Mouse (Mus musculus): ENCODE measurements at regions not wholly inside any gene's neighbourhood (a gene's known extent, or its start where the extent isn't known, plus 50 kb on each side); places are given as distances from the start of the nearest gene placed in this dataset.

GRCm38 (mm10) chr14:99632444-99632843, 334.0 kb downstream of the Klf5 start:
- 14% methylated on average over 4 of the region's 4 CpGs for WGBS
- Histone ChIP-seq H3K9ac (ENCODE audit: low read length) (no peak overlapping the region), H3K27me3 (ENCODE audit: control insufficient read depth, insufficient read depth, low read length) (no peaks in the 10 kb centered on the region), H3K4me3 (ENCODE audit: low read depth, low read length) (no peak overlapping the region), H3K4me1 (ENCODE audit: control insufficient read depth, insufficient read depth, low read length) (no peaks in the 10 kb centered on the region), H3K27ac (ENCODE audit: low read depth, low read length) (no peak overlapping the region), H3K36me3 (ENCODE audit: control insufficient read depth, insufficient read depth, low read length) (no peaks in the 10 kb centered on the region), H3K4me2 (no peak overlapping the region), H3K9me3 (ENCODE audit: control insufficient read depth, low read length) (no peaks in the 10 kb centered on the region)
- ATAC-seq (ENCODE audit: low FRiP score) = no peak
- no peak for DNase-seq (ENCODE audit: low spot score, missing footprints)

- H3K4me2 ChIP-seq = no peak overlapping the region
- H3K9ac ChIP-seq (ENCODE audit: low read length) = no peak overlapping the region
- no peak overlapping the region for H3K4me3 ChIP-seq (ENCODE audit: low read depth, low read length)
- no peak for DNase-seq (ENCODE audit: low spot score, missing footprints)
- no peaks in the 10 kb centered on the region for H3K27me3 ChIP-seq (ENCODE audit: control insufficient read depth, insufficient read depth, low read length)
- H3K4me1 ChIP-seq (ENCODE audit: control insufficient read depth, insufficient read depth, low read length) = no peaks in the 10 kb centered on the region
- no peaks in the 10 kb centered on the region for H3K9me3 ChIP-seq (ENCODE audit: control insufficient read depth, low read length)
- ATAC-seq (ENCODE audit: low FRiP score) = no peak
- H3K36me3 ChIP-seq (ENCODE audit: control insufficient read depth, insufficient read depth, low read length) = no peaks in the 10 kb centered on the region
- WGBS = 93% methylated on average over 4 of the region's 4 CpGs
- H3K27ac ChIP-seq (ENCODE audit: low read depth, low read length) = no peak overlapping the region
These were observed 337.2 kb downstream of the Klf5 start for GRCm38 (mm10) chr14:99635556-99636150.

- Histone ChIP-seq H3K9ac (ENCODE audit: low read length) (no peak overlapping the region), H3K27me3 (ENCODE audit: control insufficient read depth, insufficient read depth, low read length) (no peaks in the 10 kb centered on the region), H3K9me3 (ENCODE audit: control insufficient read depth, low read length) (no peaks in the 10 kb centered on the region), H3K4me3 (ENCODE audit: low read depth, low read length) (no peak overlapping the region), H3K4me2 (no peak overlapping the region), H3K36me3 (ENCODE audit: control insufficient read depth, insufficient read depth, low read length) (no peaks in the 10 kb centered on the region), H3K4me1 (ENCODE audit: control insufficient read depth, insufficient read depth, low read length) (no peaks in the 10 kb centered on the region), H3K27ac (ENCODE audit: low read depth, low read length) (no peak overlapping the region)
- DNase-seq (ENCODE audit: low spot score, missing footprints) = no peak
- 79% methylated on average over 15 of the region's 15 CpGs for WGBS
- ATAC-seq (ENCODE audit: low FRiP score) = no peak
These were observed 343.3 kb downstream of the Klf5 start for GRCm38 (mm10) chr14:99641475-99642453.

- no peak overlapping the region for H3K27ac ChIP-seq (ENCODE audit: low read depth, low read length)
- H3K27me3 ChIP-seq (ENCODE audit: control insufficient read depth, insufficient read depth, low read length) = no peaks in the 10 kb centered on the region
- no peak overlapping the region for H3K9ac ChIP-seq (ENCODE audit: low read length)
- no peaks in the 10 kb centered on the region for H3K4me1 ChIP-seq (ENCODE audit: control insufficient read depth, insufficient read depth, low read length)
- 79% methylated on average over 3 of the region's 3 CpGs for WGBS
- DNase-seq (ENCODE audit: low spot score, missing footprints) = no peak
- H3K4me2 ChIP-seq = no peak overlapping the region
- ATAC-seq (ENCODE audit: low FRiP score) = no peak
- no peaks in the 10 kb centered on the region for H3K36me3 ChIP-seq (ENCODE audit: control insufficient read depth, insufficient read depth, low read length)
- no peaks in the 10 kb centered on the region for H3K9me3 ChIP-seq (ENCODE audit: control insufficient read depth, low read length)
- H3K4me3 ChIP-seq (ENCODE audit: low read depth, low read length) = no peak overlapping the region
These were observed 347.8 kb downstream of the Klf5 start for GRCm38 (mm10) chr14:99646323-99646722.

GRCm38 (mm10) chr14:99674399-99674798, 375.9 kb downstream of the Klf5 start:
- H3K9me3 ChIP-seq (ENCODE audit: control insufficient read depth, low read length) = no peaks in the 10 kb centered on the region
- no peaks in the 10 kb centered on the region for H3K27me3 ChIP-seq (ENCODE audit: control insufficient read depth, insufficient read depth, low read length)
- DNase-seq (ENCODE audit: low spot score, missing footprints) (no peak), ATAC-seq (ENCODE audit: low FRiP score) (no peak)
- H3K27ac ChIP-seq (ENCODE audit: low read depth, low read length) = no peak overlapping the region
- H3K9ac ChIP-seq (ENCODE audit: low read length) = no peak overlapping the region
- no peak overlapping the region for H3K4me3 ChIP-seq (ENCODE audit: low read depth, low read length)
- H3K4me2 ChIP-seq = no peak overlapping the region
- H3K36me3 ChIP-seq (ENCODE audit: control insufficient read depth, insufficient read depth, low read length) = no peaks in the 10 kb centered on the region
- no peaks in the 10 kb centered on the region for H3K4me1 ChIP-seq (ENCODE audit: control insufficient read depth, insufficient read depth, low read length)
- WGBS = 86% methylated on average over 3 of the region's 3 CpGs

GRCm38 (mm10) chr14:99687062-99687806, 388.7 kb downstream of the Klf5 start:
- no peaks in the 10 kb centered on the region for H3K4me1 ChIP-seq (ENCODE audit: control insufficient read depth, insufficient read depth, low read length)
- H3K4me3 ChIP-seq (ENCODE audit: low read depth, low read length) = no peak overlapping the region
- H3K27ac ChIP-seq (ENCODE audit: low read depth, low read length) = no peak overlapping the region
- H3K4me2 ChIP-seq = no peak overlapping the region
- H3K9ac ChIP-seq (ENCODE audit: low read length) = no peak overlapping the region
- H3K27me3 ChIP-seq (ENCODE audit: control insufficient read depth, insufficient read depth, low read length) = no peaks in the 10 kb centered on the region
- no peaks in the 10 kb centered on the region for H3K36me3 ChIP-seq (ENCODE audit: control insufficient read depth, insufficient read depth, low read length)
- ATAC-seq (ENCODE audit: low FRiP score) (no peak), DNase-seq (ENCODE audit: low spot score, missing footprints) (no peak)
- no peaks in the 10 kb centered on the region for H3K9me3 ChIP-seq (ENCODE audit: control insufficient read depth, low read length)
- 87% methylated on average over 8 of the region's 8 CpGs for WGBS

- DNase-seq (ENCODE audit: low spot score, missing footprints) = no peak
These were observed 389.9 kb downstream of the Klf5 start for GRCm38 (mm10) chr14:99688415-99688814.

GRCm38 (mm10) chr14:99696301-99696700, 397.8 kb downstream of the Klf5 start:
- DNase-seq (ENCODE audit: low spot score, missing footprints) (peak; percentile 37), ATAC-seq (ENCODE audit: low FRiP score) (no peak)
- no peak overlapping the region for H3K27ac ChIP-seq (ENCODE audit: low read depth, low read length)
- no peaks in the 10 kb centered on the region for H3K4me1 ChIP-seq (ENCODE audit: control insufficient read depth, insufficient read depth, low read length)
- no peaks in the 10 kb centered on the region for H3K27me3 ChIP-seq (ENCODE audit: control insufficient read depth, insufficient read depth, low read length)
- H3K4me3 ChIP-seq (ENCODE audit: low read depth, low read length) = no peak overlapping the region
- no peaks in the 10 kb centered on the region for H3K36me3 ChIP-seq (ENCODE audit: control insufficient read depth, insufficient read depth, low read length)
- H3K9ac ChIP-seq (ENCODE audit: low read length) = no peak overlapping the region
- H3K9me3 ChIP-seq (ENCODE audit: control insufficient read depth, low read length) = no peaks in the 10 kb centered on the region
- H3K4me2 ChIP-seq = no peak overlapping the region
- 91% methylated on average over 7 of the region's 7 CpGs for WGBS

More at GRCm38 (mm10) chr14:99688415-99688814, 389.9 kb downstream of the Klf5 start:
- H3K27me3 ChIP-seq (ENCODE audit: control insufficient read depth, insufficient read depth, low read length) = no peaks in the 10 kb centered on the region
- no peak overlapping the region for H3K4me2 ChIP-seq
- no peak overlapping the region for H3K9ac ChIP-seq (ENCODE audit: low read length)
- no peaks in the 10 kb centered on the region for H3K36me3 ChIP-seq (ENCODE audit: control insufficient read depth, insufficient read depth, low read length)
- H3K9me3 ChIP-seq (ENCODE audit: control insufficient read depth, low read length) = no peaks in the 10 kb centered on the region
- no peaks in the 10 kb centered on the region for H3K4me1 ChIP-seq (ENCODE audit: control insufficient read depth, insufficient read depth, low read length)
- no peak overlapping the region for H3K4me3 ChIP-seq (ENCODE audit: low read depth, low read length)
- no peak for ATAC-seq (ENCODE audit: low FRiP score)
- H3K27ac ChIP-seq (ENCODE audit: low read depth, low read length) = no peak overlapping the region
- 91% methylated on average over 4 of the region's 4 CpGs for WGBS

GRCm38 (mm10) chr14:99699545-99699944, 401.1 kb downstream of the Klf5 start:
- H3K4me3 ChIP-seq (ENCODE audit: low read depth, low read length) = no peak overlapping the region
- no peaks in the 10 kb centered on the region for H3K36me3 ChIP-seq (ENCODE audit: control insufficient read depth, insufficient read depth, low read length)
- H3K9me3 ChIP-seq (ENCODE audit: control insufficient read depth, low read length) = no peaks in the 10 kb centered on the region
- no peak overlapping the region for H3K4me2 ChIP-seq
- H3K27ac ChIP-seq (ENCODE audit: low read depth, low read length) = no peak overlapping the region
- ATAC-seq (ENCODE audit: low FRiP score) (no peak), DNase-seq (ENCODE audit: low spot score, missing footprints) (no peak)
- H3K27me3 ChIP-seq (ENCODE audit: control insufficient read depth, insufficient read depth, low read length) = no peaks in the 10 kb centered on the region
- 82% methylated on average over 2 of the region's 2 CpGs for WGBS
- no peaks in the 10 kb centered on the region for H3K4me1 ChIP-seq (ENCODE audit: control insufficient read depth, insufficient read depth, low read length)
- no peak overlapping the region for H3K9ac ChIP-seq (ENCODE audit: low read length)

All from midbrain, embryonic 11.5 days (tissue).